24 mouse cellular contexts compared by ENCODE assay signal in genomic region chr2:3420157-3420556, GRCm38 (mm10). TPM values are rescaled to one million over a fixed set of nuclear protein-coding genes. Genes with fewer than 3 reads are reported as not detected.
DNase-seq lines count a peak whose midpoint lies in the region; ATAC-seq and TF ChIP-seq lines count a peak whose summit lies in the region.
"Had no signal": no experiment of that assay in that cellular context is flagged by ENCODE, and none has a peak within 500 bp of the region (broad histone marks: within the 10 kb centered on the region; RNA-seq: fewer than 3 reads in every experiment).

No protein-coding gene starts in this region.

- no peak for TF ChIP-seq CTCF in midbrain, postnatal 0 days (IDR thresholded peaks at IDR 0.05)
- no peak for TF ChIP-seq CTCF in kidney, adult 2 months (conservative IDR thresholded peaks at IDR 0.05; ENCODE audit: insufficient read depth, insufficient read length, low read depth, low read length)

- H3K4me1 ChIP-seq in midbrain, embryonic 12.5 days: peaks cover 18% of the 10 kb centered on the region
- peaks cover 19% of the 10 kb centered on the region for H3K4me1 ChIP-seq in midbrain, embryonic 15.5 days
- no peaks in the 10 kb centered on the region for H3K4me1 ChIP-seq in midbrain, postnatal 0 days (ENCODE audit: insufficient read depth, low read length)
- no peaks in the 10 kb centered on the region for H3K4me1 ChIP-seq in kidney, adult 2 months (ENCODE audit: control insufficient read depth, insufficient read depth, low read length)

- no peaks in the 10 kb centered on the region for H3K36me3 ChIP-seq in midbrain, embryonic 12.5 days
- no peaks in the 10 kb centered on the region for H3K36me3 ChIP-seq in midbrain, embryonic 15.5 days (replicated peaks)
- H3K36me3 ChIP-seq in midbrain, postnatal 0 days (ENCODE audit: insufficient read depth, low read length): no peaks in the 10 kb centered on the region
- no peaks in the 10 kb centered on the region for H3K36me3 ChIP-seq in kidney, adult 2 months (ENCODE audit: control insufficient read depth, insufficient read depth, low read length)
- H3K36me3 ChIP-seq: embryonic facial prominence, embryonic 15.5 days; G1E; heart, embryonic 15.5 days; kidney, embryonic 15.5 days; limb, embryonic 15.5 days; neural tube, embryonic 12.5 days had no signal

- intact Hi-C loops in heart, postnatal 25 days (cut with DNase I): loop anchor here (5.0 kb wide), 1 partner anchor 52 kb away; no protein-coding TSS in a partner anchor

- DNase-seq in heart, adult 11 months: peak; percentile 77
- no peak for DNase-seq in heart, postnatal 25 days (ENCODE audit: low spot score)
- DNase-seq in brain, adult 2 months (ENCODE audit: low read depth, low spot score): peak; percentile 79
- peak; percentile 59 for DNase-seq in midbrain, postnatal 0 days (ENCODE audit: low spot score)
- no peak for DNase-seq in ovary, adult 18-20 months (ENCODE audit: low spot score)
- no peak for DNase-seq in kidney, adult 2 months
- DNase-seq: cerebellum, adult 11 months; heart, adult 18-20 months; lung, embryonic 14.5 days; thymus, postnatal 25 days had no signal

- no peak for ATAC-seq in midbrain, embryonic 12.5 days (ENCODE audit: low FRiP score, low read depth)
- no peak for ATAC-seq in midbrain, embryonic 15.5 days (replicated peaks)
- ATAC-seq in midbrain, postnatal 0 days (ENCODE audit: low FRiP score): no peak

- H3K27me3 ChIP-seq in midbrain, embryonic 12.5 days: peaks cover 23% of the 10 kb centered on the region
- peaks cover 12% of the 10 kb centered on the region; the same call in 1 of the 2 replicates for H3K27me3 ChIP-seq in midbrain, embryonic 15.5 days (replicated peaks)
- H3K27me3 ChIP-seq in midbrain, postnatal 0 days (ENCODE audit: insufficient read depth, low read length): no peaks in the 10 kb centered on the region
- H3K27me3 ChIP-seq in kidney, adult 2 months (replicated peaks; ENCODE audit: control insufficient read depth, insufficient read depth, low read length): no peaks in the 10 kb centered on the region

- peak overlapping the region; percentile 52 for H3K27ac ChIP-seq in midbrain, embryonic 12.5 days (replicated peaks)
- no peak overlapping the region for H3K27ac ChIP-seq in midbrain, embryonic 15.5 days
- H3K27ac ChIP-seq in midbrain, postnatal 0 days (ENCODE audit: low read depth, low read length): no peak overlapping the region
- H3K27ac ChIP-seq in kidney, adult 2 months (ENCODE audit: insufficient read depth, low read depth, low read length): no peak overlapping the region
- H3K27ac ChIP-seq: embryonic facial prominence, embryonic 15.5 days; heart, embryonic 15.5 days; kidney, embryonic 15.5 days; layer of hippocampus, adult 2 months; limb, embryonic 15.5 days; neural tube, embryonic 12.5 days had no signal

- TF ChIP-seq POLR2A in kidney, adult 2 months (IDR thresholded peaks at IDR 0.05; ENCODE audit: low read depth, low read length): no peak

- no peak overlapping the region for H3K4me2 ChIP-seq in midbrain, embryonic 12.5 days (replicated peaks)
- H3K4me2 ChIP-seq in midbrain, embryonic 15.5 days: no peak overlapping the region
- H3K4me2 ChIP-seq in midbrain, postnatal 0 days (ENCODE audit: low read depth, low read length, poor library complexity, severe bottlenecking): no peak overlapping the region
- H3K4me2 ChIP-seq: limb, embryonic 15.5 days had no signal

- no peak overlapping the region for H3K4me3 ChIP-seq in midbrain, embryonic 12.5 days
- H3K4me3 ChIP-seq in midbrain, embryonic 15.5 days: no peak overlapping the region
- no peak overlapping the region for H3K4me3 ChIP-seq in midbrain, postnatal 0 days (ENCODE audit: low read depth, low read length)
- H3K4me3 ChIP-seq in kidney, adult 2 months (ENCODE audit: insufficient read depth, low read depth, low read length): no peak overlapping the region
- H3K4me3 ChIP-seq: embryonic facial prominence, embryonic 15.5 days; heart, embryonic 15.5 days; kidney, embryonic 15.5 days; limb, embryonic 15.5 days; neural tube, embryonic 12.5 days had no signal

- WGBS in midbrain, embryonic 12.5 days: 36% methylated on average over 4 of the region's 4 CpGs
- WGBS in midbrain, embryonic 15.5 days: 37% methylated on average over 4 of the region's 4 CpGs
- WGBS in midbrain, postnatal 0 days: 41% methylated on average over 4 of the region's 4 CpGs
- WGBS in kidney, adult 2 months: 92% methylated on average over 4 of the region's 4 CpGs

- H3K9ac ChIP-seq in midbrain, embryonic 12.5 days (replicated peaks): no peak overlapping the region
- no peak overlapping the region for H3K9ac ChIP-seq in midbrain, embryonic 15.5 days
- H3K9ac ChIP-seq in midbrain, postnatal 0 days (replicated peaks; ENCODE audit: low read length, poor library complexity, severe bottlenecking): no peak overlapping the region
- H3K9ac ChIP-seq: embryonic facial prominence, embryonic 15.5 days; heart, embryonic 15.5 days; kidney, embryonic 15.5 days; limb, embryonic 15.5 days; lung, embryonic 14.5 days; neural tube, embryonic 12.5 days had no signal

- H3K9me3 ChIP-seq in midbrain, embryonic 12.5 days: no peaks in the 10 kb centered on the region
- no peaks in the 10 kb centered on the region for H3K9me3 ChIP-seq in midbrain, embryonic 15.5 days
- H3K9me3 ChIP-seq in midbrain, postnatal 0 days (ENCODE audit: low read length): no peaks in the 10 kb centered on the region
- H3K9me3 ChIP-seq: embryonic facial prominence, embryonic 15.5 days; G1E; heart, embryonic 15.5 days; kidney, embryonic 15.5 days; limb, embryonic 15.5 days; neural tube, embryonic 12.5 days had no signal

RNA-seq across cellular contexts. Expression of gene Meig1, which starts 2.3 kb away (rescaled TPM):
- 1 to 10 TPM; 1.8 to 2.8 TPM for total RNA-seq in heart, postnatal 25 days (2021)
- 1.3 TPM in 1 of 2 replicates, not detected in the other for polyA plus RNA-seq in midbrain, embryonic 12.5 days (2016; fragmentation: Nextera tagmentation; extraction: Ambion mirVana)
- polyA plus RNA-seq in midbrain, embryonic 15.5 days (2015; fragmentation: Nextera tagmentation; extraction: Ambion mirVana): 5.1 and 6.9 TPM in 2 replicates
- total RNA-seq in midbrain, postnatal 0 days (2014; rRNA removed): 0.76 and 7.2 TPM in 2 replicates
- polyA plus RNA-seq in midbrain, postnatal 0 days (2015; fragmentation: Nextera tagmentation; extraction: Ambion mirVana): 10.3 and 19.0 TPM in 2 replicates
- polyA plus RNA-seq in kidney, adult 2 months (2012; rRNA removed): 0.17 TPM in 1 of 2 replicates, not detected in the other
- total RNA-seq: G1E; gastrocnemius, adult 18-20 months; megakaryocyte progenitor cell, adult 5-6 weeks had no signal
- polyA plus RNA-seq: C2C12; G1E; kidney, embryonic 15.5 days; limb, embryonic 15.5 days; lung, embryonic 14.5 days had no signal

RNA-seq across cellular contexts. Expression of gene Dclre1c, which starts 3.8 kb away (rescaled TPM):
- total RNA-seq in heart, postnatal 25 days (2021): 1 to 10 TPM; 2.6 to 4.1 TPM
- 9.4 and 9.9 TPM in 2 replicates for polyA plus RNA-seq in midbrain, embryonic 12.5 days (2016; fragmentation: Nextera tagmentation; extraction: Ambion mirVana)
- polyA plus RNA-seq in midbrain, embryonic 15.5 days (2015; fragmentation: Nextera tagmentation; extraction: Ambion mirVana): 9.5 and 9.6 TPM in 2 replicates
- total RNA-seq in midbrain, postnatal 0 days (2014; rRNA removed): 6.6 and 9.4 TPM in 2 replicates
- 6.3 and 6.8 TPM in 2 replicates for polyA plus RNA-seq in midbrain, postnatal 0 days (2015; fragmentation: Nextera tagmentation; extraction: Ambion mirVana)
- 2.1 and 2.3 TPM in 2 replicates for polyA plus RNA-seq in kidney, adult 2 months (2012; rRNA removed)

RNA-seq across cellular contexts. Expression of gene Olah, which starts 23.1 kb away (rescaled TPM):
- total RNA-seq in heart, postnatal 25 days (2021): not detected
- not detected in 2 replicates for polyA plus RNA-seq in midbrain, embryonic 12.5 days (2016; fragmentation: Nextera tagmentation; extraction: Ambion mirVana)
- not detected in 2 replicates for polyA plus RNA-seq in midbrain, embryonic 15.5 days (2015; fragmentation: Nextera tagmentation; extraction: Ambion mirVana)
- total RNA-seq in midbrain, postnatal 0 days (2014; rRNA removed): not detected in 2 replicates
- 0.11 and 0.20 TPM in 2 replicates for polyA plus RNA-seq in midbrain, postnatal 0 days (2015; fragmentation: Nextera tagmentation; extraction: Ambion mirVana)
- polyA plus RNA-seq in kidney, adult 2 months (2012; rRNA removed): not detected in 2 replicates
- total RNA-seq: gastrocnemius, adult 18-20 months; heart, adult 18-20 months; layer of hippocampus, adult 2 months; left cerebral cortex, postnatal 10 days; megakaryocyte progenitor cell, adult 5-6 weeks had no signal
- polyA plus RNA-seq: C2C12; forebrain, embryonic 11.5 days; G1E; heart, embryonic 15.5 days; kidney, embryonic 15.5 days; lung, embryonic 14.5 days; neural tube, embryonic 12.5 days had no signal

RNA-seq across cellular contexts. Expression of gene Suv39h2, which starts 54.7 kb away (rescaled TPM):
- total RNA-seq in heart, postnatal 25 days (2021): under 1 TPM; 0.70 to 0.75 TPM
- polyA plus RNA-seq in midbrain, embryonic 12.5 days (2016; fragmentation: Nextera tagmentation; extraction: Ambion mirVana): 31.7 and 35.3 TPM in 2 replicates
- polyA plus RNA-seq in midbrain, embryonic 15.5 days (2015; fragmentation: Nextera tagmentation; extraction: Ambion mirVana): 8.2 TPM in 2 replicates
- 5.6 and 6.7 TPM in 2 replicates for total RNA-seq in midbrain, postnatal 0 days (2014; rRNA removed)
- polyA plus RNA-seq in midbrain, postnatal 0 days (2015; fragmentation: Nextera tagmentation; extraction: Ambion mirVana): 4.8 and 4.9 TPM in 2 replicates
- polyA plus RNA-seq in kidney, adult 2 months (2012; rRNA removed): 0.16 and 0.22 TPM in 2 replicates

Comparison
In these comparisons a context has a peak if more than half of its experiments do, and no peak if none do; other contexts are left out.
1. DNase-seq: peak in heart, adult 11 months (single experiment), brain, adult 2 months (single experiment) and midbrain, postnatal 0 days (single experiment); none in heart, postnatal 25 days (single experiment), ovary, adult 18-20 months (single experiment) and kidney, adult 2 months (single experiment).